Mouse (Mus musculus) lung, postnatal 0 days (tissue): ENCODE data around the gene Fam81b. TPM values are rescaled to one million over a fixed set of nuclear protein-coding genes. Genes with fewer than 3 reads are reported as not detected.

Source experiments
- ATAC-seq: fragments of 200-750 bp; cut with Nextera tagmentation; 2 replicates; pipeline ENCODE4 v1.8.0; 2017; ENCODE audit warnings: moderate library complexity
- DNase-seq: peaks from one replicate; pipeline ENCODE4 v3.0.0-alpha.2; 2016; ENCODE audit warnings: low spot score
- H3K27ac ChIP-seq: fragments of 300-500 bp; sonication (generic); 2 replicates; pipeline ENCODE4 v1.5.1; 2014; ENCODE audit warnings: antibody characterized with exemption, mild to moderate bottlenecking, low read length, mixed read lengths
- H3K27me3 ChIP-seq: fragments of 300-500 bp; sonication (generic); replicated peaks from 2 replicates; pipeline ENCODE4 v1.6.1; 2014; ENCODE audit warnings: low read length, mixed read lengths; ENCODE audit not compliant: insufficient read depth
- H3K36me3 ChIP-seq: fragments of 300-500 bp; sonication (generic); 2 replicates; pipeline ENCODE4 v1.6.1; 2014; ENCODE audit warnings: low read length, mixed read lengths; ENCODE audit not compliant: insufficient read depth
- H3K4me1 ChIP-seq: fragments of 300-500 bp; sonication (generic); 2 replicates; pipeline ENCODE4 v1.6.1; 2014; ENCODE audit warnings: antibody characterized with exemption, low read depth, low read length, mixed read lengths; ENCODE audit not compliant: insufficient read depth
- H3K4me2 ChIP-seq: fragments of 300-500 bp; sonication (generic); replicated peaks from 2 replicates; pipeline ENCODE4 v1.6.1; 2014; ENCODE audit warnings: low read depth, mild to moderate bottlenecking, low read length, moderate library complexity, mixed read lengths
- H3K4me3 ChIP-seq: fragments of 300-500 bp; sonication (generic); 2 replicates; pipeline ENCODE4 v1.5.1; 2014; ENCODE audit warnings: low read depth, low read length
- H3K9ac ChIP-seq: fragments of 300-500 bp; sonication (generic); replicated peaks from 2 replicates; pipeline ENCODE4 v1.6.1; 2014; ENCODE audit warnings: low read depth, mild to moderate bottlenecking
- H3K9me3 ChIP-seq: fragments of 300-500 bp; sonication (generic); 2 replicates; pipeline ENCODE4 v1.6.1; 2016; ENCODE audit warnings: low read length, mixed read lengths
- CTCF ChIP-seq: IDR thresholded peaks from 2 replicates; pipeline ENCODE4 v1.5.1; 2016; ENCODE audit warnings: antibody characterized with exemption, mild to moderate bottlenecking
- EP300 ChIP-seq: IDR thresholded peaks from 2 replicates; pipeline ENCODE4 v1.6.1; 2016; ENCODE audit warnings: antibody characterized with exemption, mild to moderate bottlenecking, control low read depth
- WGBS: fragments of 180-500 bp; shearing (Covaris S2); extraction: QIAGEN DNeasy Blood & Tissue Kit; methylation state at CpG from one replicate; pipeline ENCODE4 v1.1.7; 2014; 5-methylcytosine and 5-hydroxymethylcytosine counted together
- polyA plus RNA-seq: library from polyadenylated mRNA; unstranded; fragments of >200 nt; fragmentation: Nextera tagmentation; extraction: Ambion mirVana; gene quantifications from 2 replicates; pipeline ENCODE4 v1.2.1, GENCODE M21; 2015

Gene Fam81b
- polyA plus RNA-seq, 1 experiment from 2014 or later: 1.3 TPM

DNA sequence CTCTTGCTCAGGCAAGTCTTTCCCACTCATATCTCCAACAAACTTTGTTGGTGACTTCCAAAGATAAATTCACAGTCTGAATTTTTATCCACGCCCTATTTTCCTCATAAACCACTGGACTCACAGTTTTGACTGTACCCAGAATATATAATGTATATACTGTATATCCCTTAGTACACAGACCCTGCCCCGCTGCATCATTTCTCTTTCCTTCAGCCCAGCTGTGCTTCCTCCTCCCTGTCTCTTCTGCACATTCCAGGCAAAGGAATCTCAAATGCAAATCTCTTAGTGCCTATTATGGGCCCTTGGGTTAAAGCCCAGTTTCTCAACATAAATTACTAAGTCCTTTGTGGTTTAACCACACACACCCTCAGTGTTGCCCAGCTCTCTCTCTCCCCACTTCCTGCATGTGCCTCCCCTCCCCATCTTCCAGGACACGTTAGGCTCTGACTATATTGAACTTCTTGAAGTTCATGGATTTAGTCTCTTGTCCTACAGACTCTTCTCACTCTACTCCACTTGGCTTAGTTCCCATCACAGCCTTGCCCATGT, 107.5 kb downstream of the Fam81b start:
- no peak overlapping the region for H3K4me3 ChIP-seq
- DNase-seq: peak; percentile 9
- no peaks in the 10 kb centered on the region for H3K9me3 ChIP-seq
- H3K27me3 ChIP-seq: no peaks in the 10 kb centered on the region
- no peak overlapping the region for H3K9ac ChIP-seq
- no peaks in the 10 kb centered on the region for H3K4me1 ChIP-seq
- WGBS: 65% methylated on average over 3 of the region's 3 CpGs
- TF ChIP-seq EP300: no peak
- TF ChIP-seq CTCF: no peak
- H3K36me3 ChIP-seq: no peaks in the 10 kb centered on the region
- ATAC-seq: no peak
- H3K27ac ChIP-seq: no peak overlapping the region
- no peak overlapping the region for H3K4me2 ChIP-seq

DNA sequence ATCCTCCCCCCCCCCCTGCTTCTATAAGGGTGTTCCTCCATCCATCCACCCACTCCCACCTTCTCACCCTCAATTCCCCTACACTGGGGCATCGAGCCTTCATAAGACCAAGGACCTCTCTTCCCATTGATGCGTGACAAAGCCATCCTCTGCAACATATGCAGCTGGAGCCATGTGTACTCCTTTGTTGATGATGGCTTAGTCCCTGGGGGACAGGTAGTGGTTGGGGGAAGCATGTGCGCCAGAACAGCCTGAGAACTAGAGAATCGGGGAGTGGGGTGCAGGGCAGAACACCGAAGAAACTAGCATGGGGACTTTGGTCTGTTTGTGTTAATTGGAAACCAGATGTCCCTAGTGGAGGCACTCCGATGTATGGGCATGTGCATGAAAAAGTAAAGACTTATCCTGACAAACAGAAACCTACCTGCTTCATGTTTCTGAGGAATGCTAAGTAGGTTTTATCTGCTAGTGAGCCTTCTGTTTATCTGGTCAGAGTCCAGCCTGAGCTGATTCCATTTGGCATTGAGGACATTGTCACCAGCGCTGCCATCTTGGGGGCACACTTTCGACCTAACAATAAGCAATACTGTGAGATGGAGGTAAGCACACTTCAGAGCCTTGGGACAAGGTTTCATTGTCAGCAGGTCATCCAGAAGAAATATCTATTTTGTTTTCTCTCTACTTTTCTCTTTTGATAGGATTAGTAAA, 109.3 kb downstream of the Fam81b start:
- WGBS: 94% methylated on average over 8 of the region's 8 CpGs
- no peak for DNase-seq
- Histone ChIP-seq H3K4me1 (no peaks in the 10 kb centered on the region), H3K36me3 (no peaks in the 10 kb centered on the region), H3K4me3 (no peak overlapping the region), H3K9me3 (no peaks in the 10 kb centered on the region), H3K4me2 (no peak overlapping the region), H3K27ac (no peak overlapping the region), H3K27me3 (no peaks in the 10 kb centered on the region), H3K9ac (no peak overlapping the region)
- TF ChIP-seq CTCF: no peak
- no peak for TF ChIP-seq EP300
- no peak for ATAC-seq

DNA sequence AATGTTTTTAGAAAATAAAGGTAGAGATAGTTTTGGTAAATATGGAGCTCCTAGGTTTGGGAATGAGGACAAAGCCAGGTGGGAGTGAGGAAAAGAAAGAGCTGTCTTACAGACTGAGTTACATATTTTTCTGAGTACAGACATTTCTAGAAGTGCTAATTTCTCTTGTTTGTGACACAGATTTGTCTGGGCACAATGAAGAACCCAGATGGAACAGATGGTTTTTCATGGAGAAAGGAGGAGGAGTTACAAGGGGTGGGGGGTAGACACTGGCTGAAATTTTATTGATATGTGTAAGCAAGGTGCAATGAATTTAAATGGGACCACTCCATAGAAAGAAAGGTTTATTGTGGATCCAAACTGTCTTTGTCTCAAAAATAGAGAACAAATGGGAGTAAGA, 109.9 kb downstream of the Fam81b start:
- TF ChIP-seq CTCF: no peak
- TF ChIP-seq EP300: no peak
- H3K9ac ChIP-seq: no peak overlapping the region
- no peaks in the 10 kb centered on the region for H3K9me3 ChIP-seq
- no peaks in the 10 kb centered on the region for H3K4me1 ChIP-seq
- ATAC-seq (no peak), DNase-seq (no peak)
- H3K27me3 ChIP-seq: no peaks in the 10 kb centered on the region
- no peaks in the 10 kb centered on the region for H3K36me3 ChIP-seq
- no peak overlapping the region for H3K27ac ChIP-seq
- no peak overlapping the region for H3K4me3 ChIP-seq
- H3K4me2 ChIP-seq: no peak overlapping the region

DNA sequence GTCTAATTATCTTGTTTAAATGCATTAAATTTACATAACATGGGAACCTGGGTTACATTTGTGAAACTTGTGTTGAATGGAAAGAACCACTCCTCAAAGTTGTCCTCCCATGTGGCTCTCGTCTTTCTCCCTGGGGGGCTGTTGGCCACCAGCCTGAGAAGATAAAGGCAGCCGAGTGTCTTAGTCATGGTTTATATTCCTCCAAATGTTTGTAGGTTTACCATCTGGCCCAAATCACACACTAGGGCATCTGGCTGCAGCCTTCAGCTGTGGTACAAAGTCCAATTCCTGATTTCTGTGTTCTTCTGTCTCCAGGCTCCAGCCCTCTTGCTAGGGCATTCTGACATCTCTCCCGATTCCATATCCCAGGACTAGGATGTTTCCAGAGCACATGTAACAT, 114.6 kb downstream of the Fam81b start:
- ATAC-seq (no peak), DNase-seq (no peak)
- Histone ChIP-seq H3K4me3 (no peak overlapping the region), H3K4me2 (no peak overlapping the region), H3K27me3 (no peaks in the 10 kb centered on the region), H3K9me3 (no peaks in the 10 kb centered on the region), H3K4me1 (no peaks in the 10 kb centered on the region), H3K27ac (no peak overlapping the region), H3K36me3 (no peaks in the 10 kb centered on the region), H3K9ac (no peak overlapping the region)
- TF ChIP-seq EP300 (no peak), CTCF (no peak)
- 77% methylated on average over 3 of the region's 3 CpGs for WGBS

DNA sequence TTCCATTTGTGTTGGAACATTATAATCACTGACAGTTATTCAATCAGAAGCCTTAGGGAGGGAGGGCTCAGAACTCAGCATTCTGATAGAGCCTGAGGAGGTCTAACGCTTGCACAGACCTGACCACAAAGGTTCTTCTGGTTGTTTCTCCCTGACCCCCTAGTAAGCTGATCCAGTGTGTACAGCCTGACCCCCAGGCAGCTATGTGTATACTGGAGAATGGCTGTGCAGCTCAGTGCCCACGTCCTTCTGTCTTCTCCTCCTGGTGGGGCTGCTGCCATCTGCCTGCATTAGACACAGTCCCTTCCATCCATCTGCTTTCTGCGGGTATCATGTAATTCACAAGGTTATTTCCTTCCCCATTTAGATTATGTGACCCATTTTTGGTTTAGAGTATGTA, 115.7 kb downstream of the Fam81b start:
- WGBS: 88% methylated on average over 3 of the region's 3 CpGs
- no peak overlapping the region for H3K9ac ChIP-seq
- no peak for DNase-seq
- H3K27me3 ChIP-seq: no peaks in the 10 kb centered on the region
- no peaks in the 10 kb centered on the region for H3K4me1 ChIP-seq
- no peak overlapping the region for H3K4me2 ChIP-seq
- no peak for ATAC-seq
- H3K9me3 ChIP-seq: no peaks in the 10 kb centered on the region
- TF ChIP-seq CTCF (no peak), EP300 (no peak)
- H3K4me3 ChIP-seq: no peak overlapping the region
- H3K36me3 ChIP-seq: no peaks in the 10 kb centered on the region
- H3K27ac ChIP-seq: no peak overlapping the region

DNA sequence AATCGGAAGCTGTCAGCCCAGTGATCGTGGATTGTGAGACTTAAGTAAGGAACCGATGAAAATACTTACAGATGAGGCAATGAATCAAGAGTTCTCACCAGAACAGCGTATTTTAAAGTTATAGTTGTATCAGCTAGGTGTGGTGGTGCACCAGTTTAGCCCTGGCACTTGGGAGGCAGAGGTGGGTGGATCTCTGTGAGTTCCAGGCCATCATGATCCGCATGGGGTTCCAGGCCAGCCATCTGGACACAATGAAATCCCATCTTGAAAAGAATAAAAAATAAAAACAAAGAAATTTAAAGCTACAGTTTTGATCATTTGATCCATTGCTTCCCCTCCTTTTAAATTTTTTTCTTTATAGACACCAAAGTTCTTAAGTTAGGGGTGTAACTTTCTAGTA, 117.2 kb downstream of the Fam81b start:
- Histone ChIP-seq H3K4me1 (no peaks in the 10 kb centered on the region), H3K4me2 (no peak overlapping the region), H3K9me3 (no peaks in the 10 kb centered on the region), H3K27me3 (no peaks in the 10 kb centered on the region), H3K9ac (no peak overlapping the region), H3K27ac (no peak overlapping the region), H3K36me3 (no peaks in the 10 kb centered on the region), H3K4me3 (no peak overlapping the region)
- WGBS: 94% methylated on average over 5 of the region's 5 CpGs
- DNase-seq (no peak), ATAC-seq (no peak)
- TF ChIP-seq CTCF (no peak), EP300 (no peak)
